Mouse (Mus musculus) C2C12 (cell line): ENCODE data around the gene Dctd.

Experiments used
- CEBPB ChIP-seq: IDR thresholded peaks from one replicate; pipeline ENCODE4 v1.6.1; 2011; ENCODE audit warnings: low read depth, mild to moderate bottlenecking, control low read depth, moderate library complexity
- CTCF ChIP-seq: IDR thresholded peaks from one replicate; pipeline ENCODE4 v1.5.1; 2011; ENCODE audit not compliant: control insufficient read depth, insufficient read depth, insufficient read length
- MAX ChIP-seq: IDR thresholded peaks from one replicate; pipeline ENCODE4 v1.6.1; 2011; ENCODE audit warnings: mild to moderate bottlenecking, control low read depth
- MYOD1 ChIP-seq: IDR thresholded peaks from one replicate; pipeline ENCODE4 v1.6.1; 2011; ENCODE audit warnings: low read depth; ENCODE audit not compliant: control insufficient read depth, insufficient read length
- MYOG ChIP-seq: IDR thresholded peaks from one replicate; pipeline ENCODE4 v1.6.1; 2011; ENCODE audit not compliant: control insufficient read depth, insufficient read length; ENCODE audit errors: extremely low read depth
- USF1 ChIP-seq: IDR thresholded peaks from one replicate; pipeline ENCODE4 v1.6.1; 2011; ENCODE audit warnings: low read depth, mild to moderate bottlenecking, control low read depth, moderate library complexity

- TF ChIP-seq CTCF (no peak), MYOG (no peak), MAX (no peak), USF1 (no peak), CEBPB (no peak), MYOD1 (no peak)
Measured at GRCm38 (mm10) chr8:48130266-48130665, 31.4 kb downstream of the Dctd start.
